ENCODE assay signal across 15 mouse cellular contexts in the genomic region with DNA sequence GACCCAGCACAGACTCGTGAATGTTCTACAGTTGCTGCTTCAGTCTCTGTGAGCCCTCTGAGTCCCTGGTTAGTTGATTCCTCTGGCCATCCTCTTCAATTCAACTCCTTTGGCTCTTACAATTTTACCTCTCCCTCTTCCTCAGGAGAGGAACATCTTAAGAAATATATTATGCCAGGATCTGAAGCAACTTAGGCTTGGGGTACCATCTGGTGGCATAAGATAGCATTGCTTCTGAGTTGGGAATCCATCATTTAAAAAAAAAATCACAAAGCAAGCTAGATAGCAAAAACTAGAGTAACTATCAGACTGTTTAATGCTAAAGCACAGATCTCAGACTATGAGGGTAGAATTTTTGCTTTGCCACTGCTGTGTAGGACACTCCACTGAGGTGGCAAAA. TPM values are rescaled to one million over a fixed set of nuclear protein-coding genes. Genes with fewer than 3 reads are reported as not detected.
DNase-seq lines count a peak whose midpoint lies in the region; ATAC-seq and TF ChIP-seq lines count a peak whose summit lies in the region.
"Had no signal": no experiment of that assay in that cellular context is flagged by ENCODE, and none has a peak within 500 bp of the region (broad histone marks: within the 10 kb centered on the region; RNA-seq: fewer than 3 reads in every experiment).

No protein-coding gene starts in this region.

- H3K4me1 ChIP-seq in midbrain, postnatal 0 days (ENCODE audit: insufficient read depth, low read length), result no peaks in the 10 kb centered on the region
- no peaks in the 10 kb centered on the region for H3K4me1 ChIP-seq in midbrain, embryonic 15.5 days
- H3K4me1 ChIP-seq in heart, embryonic 10.5 days, result no peaks in the 10 kb centered on the region
- H3K4me1 ChIP-seq: embryonic facial prominence, embryonic 12.5 days; forebrain, embryonic 10.5 days; midbrain, embryonic 12.5 days; neural tube, embryonic 13.5 days had no signal

- H3K4me3 ChIP-seq in midbrain, postnatal 0 days (ENCODE audit: low read depth, low read length), result no peak overlapping the region
- no peak overlapping the region for H3K4me3 ChIP-seq in midbrain, embryonic 15.5 days
- H3K4me3 ChIP-seq in heart, embryonic 10.5 days, result no peak overlapping the region
- H3K4me3 ChIP-seq: embryonic facial prominence, embryonic 12.5 days; forebrain, embryonic 10.5 days; midbrain, embryonic 12.5 days; neural tube, embryonic 13.5 days had no signal

- peak; percentile 9 for DNase-seq in layer of hippocampus, adult 11-12 months (ENCODE audit: low spot score)
- DNase-seq in layer of hippocampus, adult 8-10 months (ENCODE audit: low spot score in 2 of 2), result no peak
- peak; percentile 30 for DNase-seq in midbrain, postnatal 0 days (ENCODE audit: low spot score)
- DNase-seq in brain, adult 2 months (ENCODE audit: low read depth, low spot score), result peak; percentile 57
- DNase-seq in heart, embryonic 10.5 days (ENCODE audit: low spot score), result no peak
- DNase-seq: cerebellum, adult 9-11 months; kidney, adult 11 months; thymus, adult 2 months had no signal

- no peaks in the 10 kb centered on the region for H3K36me3 ChIP-seq in midbrain, postnatal 0 days (ENCODE audit: insufficient read depth, low read length)
- no peaks in the 10 kb centered on the region for H3K36me3 ChIP-seq in midbrain, embryonic 15.5 days (replicated peaks)
- no peaks in the 10 kb centered on the region for H3K36me3 ChIP-seq in heart, embryonic 10.5 days
- H3K36me3 ChIP-seq: embryonic facial prominence, embryonic 12.5 days; forebrain, embryonic 10.5 days; midbrain, embryonic 12.5 days; neural tube, embryonic 13.5 days had no signal

- no peak overlapping the region for H3K4me2 ChIP-seq in midbrain, postnatal 0 days (ENCODE audit: low read depth, low read length, poor library complexity, severe bottlenecking)
- no peak overlapping the region for H3K4me2 ChIP-seq in midbrain, embryonic 15.5 days
- H3K4me2 ChIP-seq: embryonic facial prominence, embryonic 12.5 days; midbrain, embryonic 12.5 days; neural tube, embryonic 13.5 days had no signal

- no peaks in the 10 kb centered on the region for H3K9me3 ChIP-seq in midbrain, postnatal 0 days (ENCODE audit: low read length)
- H3K9me3 ChIP-seq in midbrain, embryonic 15.5 days, result no peaks in the 10 kb centered on the region
- no peaks in the 10 kb centered on the region for H3K9me3 ChIP-seq in heart, embryonic 10.5 days
- H3K9me3 ChIP-seq: embryonic facial prominence, embryonic 12.5 days; forebrain, embryonic 10.5 days; midbrain, embryonic 12.5 days; neural tube, embryonic 13.5 days had no signal

- TF ChIP-seq CTCF in midbrain, postnatal 0 days (IDR thresholded peaks at IDR 0.05), result peak; percentile 72

- ATAC-seq in midbrain, postnatal 0 days (ENCODE audit: low FRiP score), result no peak; the same call in 1 of the 2 replicates
- no peak for ATAC-seq in midbrain, embryonic 15.5 days (replicated peaks)
- ATAC-seq in megakaryocyte progenitor cell, adult 5-6 weeks (replicated peaks; ENCODE audit: poor library complexity), result peak; percentile 75

- H3K27ac ChIP-seq in midbrain, postnatal 0 days (ENCODE audit: low read depth, low read length), result no peak overlapping the region
- H3K27ac ChIP-seq in midbrain, embryonic 15.5 days, result no peak overlapping the region
- no peak overlapping the region for H3K27ac ChIP-seq in heart, embryonic 10.5 days
- H3K27ac ChIP-seq: embryonic facial prominence, embryonic 12.5 days; forebrain, embryonic 10.5 days; midbrain, embryonic 12.5 days; neural tube, embryonic 13.5 days had no signal

- H3K27me3 ChIP-seq in midbrain, postnatal 0 days (ENCODE audit: insufficient read depth, low read length), result no peaks in the 10 kb centered on the region
- H3K27me3 ChIP-seq in midbrain, embryonic 15.5 days (replicated peaks), result no peaks in the 10 kb centered on the region
- no peaks in the 10 kb centered on the region for H3K27me3 ChIP-seq in heart, embryonic 10.5 days (ENCODE audit: insufficient read depth, poor library complexity, severe bottlenecking)
- H3K27me3 ChIP-seq: embryonic facial prominence, embryonic 12.5 days; midbrain, embryonic 12.5 days; neural tube, embryonic 13.5 days had no signal

- WGBS in midbrain, postnatal 0 days, result 63% methylated on average over 1 of the region's 1 CpGs
- 73% methylated on average over 1 of the region's 1 CpGs for WGBS in midbrain, embryonic 15.5 days
- WGBS in heart, embryonic 10.5 days, result 77% methylated on average over 1 of the region's 1 CpGs

- H3K9ac ChIP-seq in midbrain, postnatal 0 days (replicated peaks; ENCODE audit: low read length, poor library complexity, severe bottlenecking), result no peak overlapping the region
- H3K9ac ChIP-seq in midbrain, embryonic 15.5 days, result no peak overlapping the region
- H3K9ac ChIP-seq: embryonic facial prominence, embryonic 12.5 days; midbrain, embryonic 12.5 days; neural tube, embryonic 13.5 days had no signal

RNA-seq across cellular contexts. Expression of gene Serpinb8, which starts 27.7 kb away (rescaled TPM):
- 1 to 10 TPM; 2.0 to 7.1 (median 4.2) TPM for total RNA-seq in layer of hippocampus, adult 8-10 months (2022)
- 0.33 and 0.52 TPM in 2 replicates for total RNA-seq in midbrain, postnatal 0 days (2014; rRNA removed)
- 0.33 and 0.44 TPM in 2 replicates for polyA plus RNA-seq in midbrain, postnatal 0 days (2015; fragmentation: Nextera tagmentation; extraction: Ambion mirVana)
- polyA plus RNA-seq in midbrain, embryonic 15.5 days (2015; fragmentation: Nextera tagmentation; extraction: Ambion mirVana), result 0.23 and 0.36 TPM in 2 replicates
- 0.29 TPM in 1 of 2 replicates, not detected in the other for total RNA-seq in megakaryocyte progenitor cell, adult 5-6 weeks (2015)
- total RNA-seq in megakaryocyte progenitor cell, adult 5-6 weeks (2017), result 4.5 TPM in 1 of 2 replicates, not detected in the other
- 1.4 and 1.7 TPM in 2 replicates for polyA plus RNA-seq in heart, embryonic 10.5 days (2016; fragmentation: Nextera tagmentation; extraction: Ambion mirVana)

RNA-seq across cellular contexts. Expression of gene Serpinb2, which starts 50.9 kb away (rescaled TPM):
- total RNA-seq in layer of hippocampus, adult 8-10 months (2022), result not detected
- 0.22 TPM in 1 of 2 replicates, not detected in the other for total RNA-seq in midbrain, postnatal 0 days (2014; rRNA removed)
- 0.07 and 0.22 TPM in 2 replicates for polyA plus RNA-seq in midbrain, postnatal 0 days (2015; fragmentation: Nextera tagmentation; extraction: Ambion mirVana)
- polyA plus RNA-seq in midbrain, embryonic 15.5 days (2015; fragmentation: Nextera tagmentation; extraction: Ambion mirVana), result not detected in 2 replicates
- total RNA-seq in megakaryocyte progenitor cell, adult 5-6 weeks (2015), result 0.49 and 0.77 TPM in 2 replicates
- 2.5 TPM in 1 of 2 replicates, not detected in the other for total RNA-seq in megakaryocyte progenitor cell, adult 5-6 weeks (2017)
- 0.25 and 0.30 TPM in 2 replicates for polyA plus RNA-seq in heart, embryonic 10.5 days (2016; fragmentation: Nextera tagmentation; extraction: Ambion mirVana)
- polyA plus RNA-seq: forebrain, embryonic 10.5 days; heart, postnatal 0 days; midbrain, embryonic 12.5 days had no signal

Comparison
In these comparisons a context has a peak if more than half of its experiments do, and no peak if none do; other contexts are left out.
1. DNase-seq: peak in layer of hippocampus, adult 11-12 months (single experiment), midbrain, postnatal 0 days (single experiment) and brain, adult 2 months (single experiment); none in layer of hippocampus, adult 8-10 months (0 of 2) and heart, embryonic 10.5 days (single experiment).